Mouse (Mus musculus): Measurements from ENCODE around the gene Shkbp1.
A peak's percentile ranks its signal among the peaks of the same experiment; 100 is the strongest.

DNA sequence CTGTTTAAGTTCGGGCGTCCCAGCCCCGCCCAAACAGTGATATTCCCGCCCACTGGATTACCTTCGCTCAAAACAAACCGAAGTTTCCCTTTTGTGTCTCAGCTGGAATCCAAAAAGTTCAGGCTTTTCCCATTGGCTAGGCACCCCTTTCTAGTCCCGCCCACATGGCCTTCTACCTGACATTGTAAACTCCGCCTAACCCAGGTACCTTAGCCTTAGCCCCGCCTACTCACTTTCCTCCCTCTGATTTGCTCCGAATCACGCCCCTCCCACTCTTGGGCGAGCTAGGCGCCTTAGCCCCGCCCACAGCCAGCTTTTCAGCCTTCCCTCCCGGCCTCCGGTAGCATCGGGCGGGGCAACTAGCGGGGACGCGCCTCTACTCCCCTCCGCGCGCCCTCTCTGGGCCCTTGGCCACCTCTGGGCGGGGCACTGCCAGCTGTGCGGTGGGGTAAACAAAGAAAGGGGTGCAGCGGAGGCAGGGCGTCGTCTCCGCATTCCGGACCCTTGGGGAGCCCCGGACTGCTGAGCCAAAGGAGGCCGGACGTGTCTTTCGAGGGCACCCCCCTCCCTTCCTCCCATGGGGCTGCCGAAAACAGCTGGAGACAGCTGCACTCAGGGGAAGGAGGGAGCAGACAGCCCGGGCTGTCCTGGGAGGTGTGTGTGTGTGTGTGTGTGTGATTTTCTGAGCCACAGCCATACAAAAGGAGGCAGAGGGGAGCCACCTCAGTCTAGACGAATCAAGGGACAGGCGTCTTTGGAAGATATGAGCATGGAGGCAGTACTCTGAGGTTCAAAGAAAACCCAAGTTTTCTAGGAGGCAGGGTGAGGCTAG is 24.9 kb downstream of the Shkbp1 start:
- TF ChIP-seq CTCF (IDR thresholded peaks at IDR 0.05; ENCODE audit: low read depth, low read length), result no peak
- TF ChIP-seq POLR2A (IDR thresholded peaks at IDR 0.05; ENCODE audit: insufficient read depth, low read length), result peak; percentile 8

Measured in ES-Bruce4 (cell line).